Mouse (Mus musculus) ZHBTc4 (cell line): ENCODE data around the gene Sfmbt1.

Source experiments
- DNase-seq: peaks from one replicate; pipeline ENCODE4 v3.0.0-alpha.2; 2011; ENCODE audit warnings: low read depth, low spot score

The Sfmbt1 gene

GRCm38 (mm10) chr14:30714799-30715617, at the start of gene Sfmbt1:
TSS of gene Sfmbt1 (plus strand) at chr14:30714849.
- peak; percentile 88 for DNase-seq

GRCm38 (mm10) chr14:30666061-30666460, 48.6 kb upstream of the Sfmbt1 start:
- no peak for DNase-seq

GRCm38 (mm10) chr14:30666604-30667003, 48.0 kb upstream of the Sfmbt1 start:
- DNase-seq: no peak

GRCm38 (mm10) chr14:30670161-30670560, 44.5 kb upstream of the Sfmbt1 start:
- DNase-seq: no peak

GRCm38 (mm10) chr14:30671095-30671985, 43.3 kb upstream of the Sfmbt1 start:
- DNase-seq: no peak

- DNase-seq: peak; percentile 88
Observed at GRCm38 (mm10) chr14:30671986-30672312, 42.7 kb upstream of the Sfmbt1 start.

- DNase-seq: peak; percentile 14
Observed at GRCm38 (mm10) chr14:30674947-30675346, 39.7 kb upstream of the Sfmbt1 start.

- no peak for DNase-seq
Observed at GRCm38 (mm10) chr14:30682131-30682530, 32.5 kb upstream of the Sfmbt1 start.

GRCm38 (mm10) chr14:30690685-30691084, 24.0 kb upstream of the Sfmbt1 start:
- no peak for DNase-seq

- no peak for DNase-seq
Observed at GRCm38 (mm10) chr14:30692439-30692838, 22.2 kb upstream of the Sfmbt1 start.

- no peak for DNase-seq
Observed at GRCm38 (mm10) chr14:30694786-30695185, 19.9 kb upstream of the Sfmbt1 start.

- DNase-seq: no peak
Observed at GRCm38 (mm10) chr14:30695609-30696008, 19.0 kb upstream of the Sfmbt1 start.

- no peak for DNase-seq
Observed at GRCm38 (mm10) chr14:30697407-30698052, 17.1 kb upstream of the Sfmbt1 start.

GRCm38 (mm10) chr14:30699656-30700055, 15.0 kb upstream of the Sfmbt1 start:
- peak; percentile 79 for DNase-seq

- no peak for DNase-seq
Observed at GRCm38 (mm10) chr14:30702512-30702911, 12.1 kb upstream of the Sfmbt1 start.

- no peak for DNase-seq
Observed at GRCm38 (mm10) chr14:30703079-30703478, 11.6 kb upstream of the Sfmbt1 start.

- DNase-seq: no peak
Observed at GRCm38 (mm10) chr14:30704098-30704855, 10.4 kb upstream of the Sfmbt1 start.

- no peak for DNase-seq
Observed at GRCm38 (mm10) chr14:30711892-30712291, 2.8 kb upstream of the Sfmbt1 start.

GRCm38 (mm10) chr14:30713769-30714168, 880 bp upstream of the Sfmbt1 start:
- no peak for DNase-seq

GRCm38 (mm10) chr14:30715618-30716050, 985 bp downstream of the Sfmbt1 start:
- DNase-seq: peak; percentile 75
